Mouse (Mus musculus) hindbrain, postnatal 0 days (tissue): ENCODE measurements at regions not wholly inside any gene's neighbourhood (a gene's known extent, or its start where the extent isn't known, plus 50 kb on each side); places are given as distances from the start of the nearest gene placed in this dataset.

Experiments
- ATAC-seq: fragments of 200-750 bp; cut with Nextera tagmentation; 2 replicates; pipeline ENCODE4 v1.8.0; 2017; ENCODE audit warnings: mild to moderate bottlenecking, moderate TSS enrichment, moderate library complexity
- DNase-seq: peaks from one replicate; pipeline ENCODE4 v3.0.0-alpha.2; 2015; ENCODE audit warnings: low spot score
- H3K27ac ChIP-seq: fragments of 300-500 bp; sonication (generic); 2 replicates; pipeline ENCODE4 v1.5.1; 2014; ENCODE audit warnings: mild to moderate bottlenecking
- H3K27me3 ChIP-seq: fragments of 300-500 bp; sonication (generic); 2 replicates; pipeline ENCODE4 v1.6.1; 2014; ENCODE audit warnings: low read length, mixed read lengths; ENCODE audit not compliant: insufficient read depth
- H3K36me3 ChIP-seq: fragments of 300-500 bp; sonication (generic); 2 replicates; pipeline ENCODE4 v1.6.1; 2014; ENCODE audit warnings: low read length, mixed read lengths; ENCODE audit not compliant: insufficient read depth
- H3K4me1 ChIP-seq: fragments of 300-500 bp; sonication (generic); 2 replicates; pipeline ENCODE4 v1.6.1; 2014; ENCODE audit warnings: antibody characterized with exemption, low read length, mixed read lengths; ENCODE audit not compliant: insufficient read depth
- H3K4me2 ChIP-seq: fragments of 300-500 bp; sonication (generic); 2 replicates; pipeline ENCODE4 v1.6.1; 2014; ENCODE audit warnings: low read depth, mild to moderate bottlenecking, low read length, moderate library complexity, mixed read lengths
- H3K4me3 ChIP-seq: fragments of 300-500 bp; sonication (generic); 2 replicates; pipeline ENCODE4 v1.5.1; 2014; ENCODE audit warnings: low read length
- H3K9ac ChIP-seq: fragments of 300-500 bp; sonication (generic); replicated peaks from 2 replicates; pipeline ENCODE4 v1.6.1; 2014; ENCODE audit warnings: mild to moderate bottlenecking, low read length, moderate library complexity, mixed read lengths
- H3K9me3 ChIP-seq: fragments of 300-500 bp; sonication (generic); 2 replicates; pipeline ENCODE4 v1.6.1; 2016; ENCODE audit warnings: low read length, mixed read lengths
- CTCF ChIP-seq: IDR thresholded peaks from 2 replicates; pipeline ENCODE4 v1.5.1; 2016; ENCODE audit warnings: antibody characterized with exemption, control low read depth, low read depth
- WGBS: fragments of 180-500 bp; shearing (Covaris S2); extraction: QIAGEN DNeasy Blood & Tissue Kit; methylation state at CpG from one replicate; pipeline ENCODE4 v1.1.7; 2014; 5-methylcytosine and 5-hydroxymethylcytosine counted together

GRCm38 (mm10) chr15:75326586-75326985 lies 58.4 kb downstream of the Ly6f start:
- no peaks in the 10 kb centered on the region for H3K36me3 ChIP-seq
- H3K27me3 ChIP-seq: no peaks in the 10 kb centered on the region

GRCm38 (mm10) chr15:75356050-75356735 lies 88.0 kb downstream of the Ly6f start:
- H3K27ac ChIP-seq: no peak overlapping the region
- no peaks in the 10 kb centered on the region for H3K36me3 ChIP-seq
- ATAC-seq (no peak), DNase-seq (no peak)
- H3K9me3 ChIP-seq: no peaks in the 10 kb centered on the region
- TF ChIP-seq CTCF: no peak
- no peak overlapping the region for H3K4me2 ChIP-seq
- H3K27me3 ChIP-seq: no peaks in the 10 kb centered on the region
- no peak overlapping the region for H3K4me3 ChIP-seq
- WGBS: 85% methylated on average over 5 of the region's 5 CpGs
- H3K4me1 ChIP-seq: no peaks in the 10 kb centered on the region
- no peak overlapping the region for H3K9ac ChIP-seq

More at GRCm38 (mm10) chr15:75326586-75326985, 58.4 kb downstream of the Ly6f start:
- ATAC-seq: no peak
- Histone ChIP-seq H3K4me3 (no peak overlapping the region), H3K4me1 (no peaks in the 10 kb centered on the region), H3K9ac (no peak overlapping the region), H3K27ac (no peak overlapping the region), H3K4me2 (no peak overlapping the region), H3K9me3 (0 out of 2 replicates have a peak, but pooled peaks cover 6% of the 10 kb centered on the region)
- no peak for DNase-seq
- no peak for TF ChIP-seq CTCF

GRCm38 (mm10) chr15:75371618-75372017 lies 103.4 kb downstream of the Ly6f start:
- Histone ChIP-seq H3K27ac (no peak overlapping the region), H3K4me1 (no peaks in the 10 kb centered on the region), H3K9ac (no peak overlapping the region), H3K4me2 (no peak overlapping the region), H3K27me3 (no peaks in the 10 kb centered on the region), H3K4me3 (no peak overlapping the region), H3K36me3 (no peaks in the 10 kb centered on the region), H3K9me3 (no peaks in the 10 kb centered on the region)
- DNase-seq (no peak), ATAC-seq (no peak)
- TF ChIP-seq CTCF: no peak
- WGBS: 90% methylated on average over 4 of the region's 4 CpGs

- 82% methylated on average over 1 of the region's 1 CpGs for WGBS
- no peak overlapping the region for H3K9ac ChIP-seq
- ATAC-seq (no peak), DNase-seq (no peak)
- H3K9me3 ChIP-seq: no peaks in the 10 kb centered on the region
- no peak for TF ChIP-seq CTCF
- no peak overlapping the region for H3K27ac ChIP-seq
- no peaks in the 10 kb centered on the region for H3K36me3 ChIP-seq
- H3K27me3 ChIP-seq: no peaks in the 10 kb centered on the region
- H3K4me3 ChIP-seq: no peak overlapping the region
- no peak overlapping the region for H3K4me2 ChIP-seq
- no peaks in the 10 kb centered on the region for H3K4me1 ChIP-seq
These were observed 108.3 kb downstream of the Ly6f start for GRCm38 (mm10) chr15:75376391-75377100.

GRCm38 (mm10) chr15:75378136-75378535 lies 109.9 kb downstream of the Ly6f start:
- H3K27ac ChIP-seq: no peak overlapping the region
- no peaks in the 10 kb centered on the region for H3K36me3 ChIP-seq
- TF ChIP-seq CTCF: no peak
- ATAC-seq (no peak), DNase-seq (no peak)
- no peak overlapping the region for H3K4me3 ChIP-seq
- no peak overlapping the region for H3K4me2 ChIP-seq
- 77% methylated on average over 3 of the region's 3 CpGs for WGBS
- no peaks in the 10 kb centered on the region for H3K9me3 ChIP-seq
- no peaks in the 10 kb centered on the region for H3K27me3 ChIP-seq
- no peaks in the 10 kb centered on the region for H3K4me1 ChIP-seq
- no peak overlapping the region for H3K9ac ChIP-seq

GRCm38 (mm10) chr15:75379867-75380266 lies 111.6 kb downstream of the Ly6f start:
- no peaks in the 10 kb centered on the region for H3K36me3 ChIP-seq
- no peak for ATAC-seq
- H3K9me3 ChIP-seq: no peaks in the 10 kb centered on the region
- DNase-seq: no peak
- H3K4me1 ChIP-seq: no peaks in the 10 kb centered on the region
- H3K27ac ChIP-seq: no peak overlapping the region
- H3K27me3 ChIP-seq: no peaks in the 10 kb centered on the region
- WGBS: 86% methylated on average over 1 of the region's 1 CpGs
- no peak overlapping the region for H3K9ac ChIP-seq
- H3K4me2 ChIP-seq: no peak overlapping the region
- peak; percentile 14; the same call in 1 of the 2 replicates for TF ChIP-seq CTCF
- no peak overlapping the region for H3K4me3 ChIP-seq
